Mouse (Mus musculus) gastrocnemius, postnatal 36 days (tissue): ENCODE results near the gene Flt3l. TPM values are rescaled to one million over a fixed set of nuclear protein-coding genes. Genes with fewer than 3 reads are reported as not detected.
"Not testable (repeated sequence)": the region's sequence is repeated elsewhere in the genome, so short reads cannot be mapped to it uniquely, and the experiment has no call there.

Source experiments
- DNase-seq, 2 experiments: peaks; one replicate each; pipeline ENCODE4 v3.0.0; 2022
- intact Hi-C: fragments of 180-260 bp; cut with DNase I; formaldehyde crosslinking; loops from one replicate; pipeline ENCODE4 v1.15.1; 2025
- total RNA-seq, 2 experiments: library from RNA; stranded (reverse); gene quantifications; 2 replicates each; pipeline ENCODE4 v1.2.3; 2021

Flt3l gene
- total RNA-seq, 2 experiments from 2014 or later, result 2.8 to 4.0 TPM

GRCm38 (mm10) chr7:45103652-45104180 lies 32.5 kb downstream of the Flt3l start, which contains the start of gene Fcgrt:
Fcgrt (minus strand) TSS chr7:45103851.
- intact Hi-C loops, result no loop called here
- peak; percentile 90 to 97 for DNase-seq

- intact Hi-C loops, result no loop called here
- DNase-seq, result peak in 1 of 2 experiments; percentile 44
Measured at GRCm38 (mm10) chr7:45102940-45103585, 33.2 kb downstream of the Flt3l start.

- DNase-seq, result no peak
- intact Hi-C loops, result no loop called here
Measured at GRCm38 (mm10) chr7:45102441-45102840, 33.8 kb downstream of the Flt3l start.

GRCm38 (mm10) chr7:45100046-45100445 lies 36.2 kb downstream of the Flt3l start:
- no peak for DNase-seq
- intact Hi-C loops, result no loop called here

- intact Hi-C loops, result no loop called here
- DNase-seq, result no peak
Measured at GRCm38 (mm10) chr7:45098541-45099240, 37.5 kb downstream of the Flt3l start.

- intact Hi-C loops, result no loop called here
Measured at GRCm38 (mm10) chr7:45097479-45097878, 38.8 kb downstream of the Flt3l start.

GRCm38 (mm10) chr7:45095965-45096364 lies 40.3 kb downstream of the Flt3l start:
- DNase-seq, intact Hi-C loops: not testable (repeated sequence)

More at GRCm38 (mm10) chr7:45097479-45097878, 38.8 kb downstream of the Flt3l start:
- DNase-seq, result no peak

GRCm38 (mm10) chr7:45095367-45095766 lies 40.9 kb downstream of the Flt3l start:
- DNase-seq, result no peak
- intact Hi-C loops, result no loop called here

GRCm38 (mm10) chr7:45094121-45094520 lies 42.1 kb downstream of the Flt3l start:
- DNase-seq, result no peak
- intact Hi-C loops, result no loop called here

GRCm38 (mm10) chr7:45093516-45093905 lies 42.7 kb downstream of the Flt3l start:
- DNase-seq, result no peak
- intact Hi-C loops, result no loop called here

- DNase-seq, result no peak
- intact Hi-C loops, result no loop called here
Measured at GRCm38 (mm10) chr7:45092828-45093515, 43.3 kb downstream of the Flt3l start.

- DNase-seq, result peak; percentile 75 to 83
- intact Hi-C loops, result no loop called here
Measured at GRCm38 (mm10) chr7:45092048-45092447, 44.2 kb downstream of the Flt3l start, which contains the start of gene Rcn3. Rcn3 (minus strand) TSS chr7:45092221.

- no peak for DNase-seq
- intact Hi-C loops, result no loop called here
Measured at GRCm38 (mm10) chr7:45091001-45091990, 44.9 kb downstream of the Flt3l start.

- DNase-seq, result no peak
- intact Hi-C loops, result no loop called here
Measured at GRCm38 (mm10) chr7:45090251-45090977, 45.8 kb downstream of the Flt3l start.

- no peak for DNase-seq
- intact Hi-C loops, result no loop called here
Measured at GRCm38 (mm10) chr7:45088597-45088996, 47.6 kb downstream of the Flt3l start.

GRCm38 (mm10) chr7:45086084-45086483 lies 50.1 kb downstream of the Flt3l start:
- intact Hi-C loops, result no loop called here
- no peak for DNase-seq

- intact Hi-C loops, result loop anchor here (5.0 kb wide), 1 partner anchor 39 kb away; the partner anchor contains the start of gene Rps11
Measured at GRCm38 (mm10) chr7:45083300-45083890, 52.8 kb downstream of the Flt3l start.

More at GRCm38 (mm10) chr7:45083300-45083890, 52.8 kb downstream of the Flt3l start:
- no peak for DNase-seq
